Mouse (Mus musculus) lung, embryonic 16.5 days (tissue): ENCODE results near the gene Smim14. TPM values are rescaled to one million over a fixed set of nuclear protein-coding genes. Genes with fewer than 3 reads are reported as not detected.

ENCODE experiments used
- ATAC-seq: fragments of 200-750 bp; cut with Nextera tagmentation; 2 replicates; pipeline ENCODE4 v1.8.0; 2017; ENCODE audit warnings: low read depth, mild to moderate bottlenecking, moderate library complexity
- H3K27ac ChIP-seq: fragments of 300-500 bp; sonication (generic); 2 replicates; pipeline ENCODE4 v1.5.1; 2014; ENCODE audit warnings: mild to moderate bottlenecking, control low read depth, low read length
- H3K27me3 ChIP-seq: fragments of 300-500 bp; sonication (generic); 2 replicates; pipeline ENCODE4 v1.6.1; 2014; ENCODE audit warnings: low read depth, low read length, mixed read lengths; ENCODE audit not compliant: control insufficient read depth, insufficient read depth
- H3K36me3 ChIP-seq: fragments of 300-500 bp; sonication (generic); 2 replicates; pipeline ENCODE4 v1.6.1; 2014; ENCODE audit warnings: low read length; ENCODE audit not compliant: control insufficient read depth, insufficient read depth
- H3K4me1 ChIP-seq: fragments of 300-500 bp; sonication (generic); replicated peaks from 2 replicates; pipeline ENCODE4 v1.6.1; 2014; ENCODE audit warnings: low read length, mixed read lengths; ENCODE audit not compliant: control insufficient read depth, insufficient read depth
- H3K4me2 ChIP-seq: fragments of 300-500 bp; sonication (generic); 2 replicates; pipeline ENCODE4 v1.6.1; 2014; ENCODE audit warnings: low read depth, low read length, control low read depth
- H3K4me3 ChIP-seq: fragments of 300-500 bp; sonication (generic); 2 replicates; pipeline ENCODE4 v1.5.1; 2014; ENCODE audit warnings: mild to moderate bottlenecking, low read length, control low read depth
- H3K9ac ChIP-seq: fragments of 300-500 bp; sonication (generic); 2 replicates; pipeline ENCODE4 v1.6.1; 2014; ENCODE audit warnings: low read length, control low read depth
- H3K9me3 ChIP-seq: fragments of 300-500 bp; sonication (generic); 2 replicates; pipeline ENCODE4 v1.6.1; 2016; ENCODE audit warnings: low read length; ENCODE audit not compliant: control insufficient read depth
- WGBS: fragments of 180-500 bp; shearing (Covaris S2); extraction: QIAGEN DNeasy Blood & Tissue Kit; methylation state at CpG from one replicate; pipeline ENCODE4 v1.1.7; 2014; 5-methylcytosine and 5-hydroxymethylcytosine counted together
- polyA plus RNA-seq: library from polyadenylated mRNA; unstranded; fragments of >200 nt; fragmentation: Nextera tagmentation; extraction: Ambion mirVana; gene quantifications from 2 replicates; pipeline ENCODE4 v1.2.1, GENCODE M21; 2015

Smim14 gene
- polyA plus RNA-seq, 1 experiment from 2014 or later: 104 TPM

GRCm38 (mm10) chr5:65457846-65458245 lies 79.1 kb downstream of the Smim14 start:
- WGBS: 51% methylated on average over 5 of the region's 5 CpGs
- H3K4me3 ChIP-seq: no peak overlapping the region
- H3K4me1 ChIP-seq: peaks cover 27% of the 10 kb centered on the region
- H3K9me3 ChIP-seq: no peaks in the 10 kb centered on the region
- H3K27me3 ChIP-seq: no peaks in the 10 kb centered on the region
- ATAC-seq: 0 out of 2 replicates have a peak, but pooled peaks have one; percentile 2
- H3K9ac ChIP-seq: no peak overlapping the region
- H3K36me3 ChIP-seq: no peaks in the 10 kb centered on the region
- H3K4me2 ChIP-seq: no peak overlapping the region
- peak overlapping the region; percentile 94 for H3K27ac ChIP-seq

- no peak overlapping the region for H3K4me2 ChIP-seq
- peaks cover 27% of the 10 kb centered on the region for H3K4me1 ChIP-seq
- H3K36me3 ChIP-seq: no peaks in the 10 kb centered on the region
- H3K27me3 ChIP-seq: no peaks in the 10 kb centered on the region
- WGBS: 33% methylated on average over 7 of the region's 7 CpGs
- H3K9me3 ChIP-seq: no peaks in the 10 kb centered on the region
- peak overlapping the region; percentile 94 for H3K27ac ChIP-seq
- ATAC-seq: peak; percentile 93
- no peak overlapping the region for H3K4me3 ChIP-seq
- peak overlapping the region; percentile 31 for H3K9ac ChIP-seq
These were observed 79.7 kb downstream of the Smim14 start for GRCm38 (mm10) chr5:65457086-65457827.

GRCm38 (mm10) chr5:65454771-65455170 lies 82.2 kb downstream of the Smim14 start:
- no peak overlapping the region for H3K4me3 ChIP-seq
- no peaks in the 10 kb centered on the region for H3K27me3 ChIP-seq
- no peaks in the 10 kb centered on the region for H3K36me3 ChIP-seq
- H3K4me2 ChIP-seq: no peak overlapping the region
- H3K4me1 ChIP-seq: peaks cover 27% of the 10 kb centered on the region
- no peaks in the 10 kb centered on the region for H3K9me3 ChIP-seq
- 33% methylated on average over 5 of the region's 5 CpGs for WGBS
- H3K9ac ChIP-seq: no peak overlapping the region
- H3K27ac ChIP-seq: no peak overlapping the region
- ATAC-seq: no peak

GRCm38 (mm10) chr5:65448941-65449340 lies 88.0 kb downstream of the Smim14 start:
- no peak overlapping the region for H3K27ac ChIP-seq
- no peak overlapping the region for H3K4me3 ChIP-seq
- H3K4me1 ChIP-seq: peaks cover 2% of the 10 kb centered on the region
- H3K4me2 ChIP-seq: no peak overlapping the region
- no peak overlapping the region for H3K9ac ChIP-seq
- no peaks in the 10 kb centered on the region for H3K9me3 ChIP-seq
- 71% methylated on average over 4 of the region's 4 CpGs for WGBS
- 0 out of 2 replicates have a peak, but pooled peaks cover 3% of the 10 kb centered on the region for H3K36me3 ChIP-seq
- ATAC-seq: no peak
- no peaks in the 10 kb centered on the region for H3K27me3 ChIP-seq

- H3K4me3 ChIP-seq: no peak overlapping the region
- peaks cover 2% of the 10 kb centered on the region for H3K4me1 ChIP-seq
- no peaks in the 10 kb centered on the region for H3K9me3 ChIP-seq
- 72% methylated on average over 2 of the region's 2 CpGs for WGBS
- no peak overlapping the region for H3K27ac ChIP-seq
- H3K36me3 ChIP-seq: 0 out of 2 replicates have a peak, but pooled peaks cover 3% of the 10 kb centered on the region
- H3K27me3 ChIP-seq: no peaks in the 10 kb centered on the region
- no peak overlapping the region for H3K9ac ChIP-seq
- no peak for ATAC-seq
- H3K4me2 ChIP-seq: no peak overlapping the region
These were observed 89.2 kb downstream of the Smim14 start for GRCm38 (mm10) chr5:65447826-65448225.

- no peak for ATAC-seq
- H3K9ac ChIP-seq: no peak overlapping the region
- H3K27me3 ChIP-seq: no peaks in the 10 kb centered on the region
- no peaks in the 10 kb centered on the region for H3K9me3 ChIP-seq
- H3K36me3 ChIP-seq: 0 out of 2 replicates have a peak, but pooled peaks cover 3% of the 10 kb centered on the region
- WGBS: 59% methylated on average over 2 of the region's 2 CpGs
- H3K4me1 ChIP-seq: peaks cover 2% of the 10 kb centered on the region
- no peak overlapping the region for H3K27ac ChIP-seq
- no peak overlapping the region for H3K4me2 ChIP-seq
- no peak overlapping the region for H3K4me3 ChIP-seq
These were observed 90.2 kb downstream of the Smim14 start for GRCm38 (mm10) chr5:65446756-65447155.

GRCm38 (mm10) chr5:65444981-65445380 lies 92.0 kb downstream of the Smim14 start:
- Histone ChIP-seq H3K9me3 (no peaks in the 10 kb centered on the region), H3K4me2 (no peak overlapping the region), H3K9ac (no peak overlapping the region), H3K4me1 (peaks cover 2% of the 10 kb centered on the region), H3K27ac (no peak overlapping the region), H3K36me3 (0 out of 2 replicates have a peak, but pooled peaks cover 3% of the 10 kb centered on the region), H3K4me3 (no peak overlapping the region), H3K27me3 (no peaks in the 10 kb centered on the region)
- ATAC-seq: peak; percentile 37
- WGBS: 38% methylated on average over 3 of the region's 6 CpGs

- H3K4me2 ChIP-seq: no peak overlapping the region
- no peak overlapping the region for H3K27ac ChIP-seq
- peaks cover 12% of the 10 kb centered on the region for H3K4me1 ChIP-seq
- no peaks in the 10 kb centered on the region for H3K9me3 ChIP-seq
- ATAC-seq: no peak
- H3K27me3 ChIP-seq: no peaks in the 10 kb centered on the region
- H3K9ac ChIP-seq: no peak overlapping the region
- H3K36me3 ChIP-seq: no peaks in the 10 kb centered on the region
- no peak overlapping the region for H3K4me3 ChIP-seq
These were observed 98.9 kb downstream of the Smim14 start for GRCm38 (mm10) chr5:65438041-65438440.

GRCm38 (mm10) chr5:65435806-65436561 lies 101.0 kb downstream of the Smim14 start, which contains the start of gene Ugdh:
TSS of gene Ugdh (minus strand) at chr5:65435949.
- Histone ChIP-seq H3K27ac (peak within 1 kb of the TSS; percentile 92), H3K4me1 (peaks cover 12% of the 10 kb centered on the region), H3K4me2 (peak within 1 kb of the TSS; percentile 61), H3K36me3 (no peaks in the 10 kb centered on the region), H3K9ac (peak within 1 kb of the TSS; percentile 81), H3K4me3 (peak within 1 kb of the TSS; percentile 78), H3K27me3 (no peaks in the 10 kb centered on the region), H3K9me3 (no peaks in the 10 kb centered on the region)
- peak; percentile 99 for ATAC-seq
- WGBS: under 1% methylated on average over 46 of the region's 51 CpGs
